Mouse (Mus musculus) thymus, adult 2 months (tissue): ENCODE measurements around the gene Zfand3.

Experiments used
- CTCF ChIP-seq: fragments of 200-500 bp; IDR thresholded peaks from 2 replicates; pipeline ENCODE4 v1.5.1; 2012; ENCODE audit warnings: mild to moderate bottlenecking, control low read depth, low read length, moderate library complexity, borderline replicate concordance; ENCODE audit not compliant: control insufficient read depth, poor library complexity, insufficient read depth; ENCODE audit errors: extremely low read depth
- POLR2A ChIP-seq: fragments of 200-500 bp; IDR thresholded peaks from 2 replicates; pipeline ENCODE4 v1.6.1; 2012; ENCODE audit warnings: mild to moderate bottlenecking, low read length, control low read depth, moderate library complexity; ENCODE audit not compliant: control insufficient read depth, poor library complexity, insufficient read depth; ENCODE audit errors: extremely low read depth

GRCm38 (mm10) chr17:30232698-30233097, 228.2 kb downstream of the Zfand3 start:
- TF ChIP-seq CTCF = no peak
- TF ChIP-seq POLR2A = no peak
